Mouse (Mus musculus): ENCODE measurements around the gene Upp2.

Gene Upp2

GRCm38 (mm10) chr2:58672520-58672919 lies 105.4 kb downstream of the Upp2 start:
- DNase-seq (ENCODE audit: low read depth, low spot score): no peak

GRCm38 (mm10) chr2:58679968-58680367 lies 112.9 kb downstream of the Upp2 start:
- DNase-seq (ENCODE audit: low read depth, low spot score): no peak

GRCm38 (mm10) chr2:58680794-58681193 lies 113.7 kb downstream of the Upp2 start:
- DNase-seq (ENCODE audit: low read depth, low spot score): no peak

- no peak for DNase-seq (ENCODE audit: low read depth, low spot score)
Measured at GRCm38 (mm10) chr2:58681394-58681793, 114.3 kb downstream of the Upp2 start.

GRCm38 (mm10) chr2:58697501-58697900 lies 130.4 kb downstream of the Upp2 start:
- DNase-seq (ENCODE audit: low read depth, low spot score): no peak

GRCm38 (mm10) chr2:58699931-58700330 lies 132.8 kb downstream of the Upp2 start:
- no peak for DNase-seq (ENCODE audit: low read depth, low spot score)

- DNase-seq (ENCODE audit: low read depth, low spot score): no peak
Measured at GRCm38 (mm10) chr2:58700354-58700753, 133.3 kb downstream of the Upp2 start.

- DNase-seq (ENCODE audit: low read depth, low spot score): no peak
Measured at GRCm38 (mm10) chr2:58701627-58702026, 134.5 kb downstream of the Upp2 start.

GRCm38 (mm10) chr2:58703226-58703625 lies 136.1 kb downstream of the Upp2 start:
- DNase-seq (ENCODE audit: low read depth, low spot score): no peak

GRCm38 (mm10) chr2:58703646-58704045 lies 136.5 kb downstream of the Upp2 start:
- DNase-seq (ENCODE audit: low read depth, low spot score): no peak

GRCm38 (mm10) chr2:58704576-58704975 lies 137.5 kb downstream of the Upp2 start:
- DNase-seq (ENCODE audit: low read depth, low spot score): no peak

- no peak for DNase-seq (ENCODE audit: low read depth, low spot score)
Measured at GRCm38 (mm10) chr2:58707676-58708075, 140.6 kb downstream of the Upp2 start.

GRCm38 (mm10) chr2:58710234-58710633 lies 143.1 kb downstream of the Upp2 start:
- DNase-seq (ENCODE audit: low read depth, low spot score): no peak

- DNase-seq (ENCODE audit: low read depth, low spot score): no peak
Measured at GRCm38 (mm10) chr2:58711049-58711448, 144.0 kb downstream of the Upp2 start.

GRCm38 (mm10) chr2:58711491-58711890 lies 144.4 kb downstream of the Upp2 start:
- DNase-seq (ENCODE audit: low read depth, low spot score): no peak

GRCm38 (mm10) chr2:58711935-58712334 lies 144.8 kb downstream of the Upp2 start:
- no peak for DNase-seq (ENCODE audit: low read depth, low spot score)

GRCm38 (mm10) chr2:58717898-58718297 lies 150.8 kb downstream of the Upp2 start:
- no peak for DNase-seq (ENCODE audit: low read depth, low spot score)

- DNase-seq (ENCODE audit: low read depth, low spot score): peak; percentile 3
Measured at GRCm38 (mm10) chr2:58737192-58737820, 170.2 kb downstream of the Upp2 start.

GRCm38 (mm10) chr2:58741213-58741612 lies 174.1 kb downstream of the Upp2 start:
- no peak for DNase-seq (ENCODE audit: low read depth, low spot score)

- no peak for DNase-seq (ENCODE audit: low read depth, low spot score)
Measured at GRCm38 (mm10) chr2:58742026-58742425, 174.9 kb downstream of the Upp2 start.

GRCm38 (mm10) chr2:58743446-58743845 lies 176.3 kb downstream of the Upp2 start:
- DNase-seq (ENCODE audit: low read depth, low spot score): no peak

GRCm38 (mm10) chr2:58747483-58748229 lies 180.6 kb downstream of the Upp2 start:
- DNase-seq (ENCODE audit: low read depth, low spot score): no peak

GRCm38 (mm10) chr2:58748296-58748695 lies 181.2 kb downstream of the Upp2 start:
- DNase-seq (ENCODE audit: low read depth, low spot score): no peak

All from brain, embryonic 18.5 days (tissue).